Comparison of ENCODE assay signal across 8 mouse cellular contexts in the genomic region with DNA sequence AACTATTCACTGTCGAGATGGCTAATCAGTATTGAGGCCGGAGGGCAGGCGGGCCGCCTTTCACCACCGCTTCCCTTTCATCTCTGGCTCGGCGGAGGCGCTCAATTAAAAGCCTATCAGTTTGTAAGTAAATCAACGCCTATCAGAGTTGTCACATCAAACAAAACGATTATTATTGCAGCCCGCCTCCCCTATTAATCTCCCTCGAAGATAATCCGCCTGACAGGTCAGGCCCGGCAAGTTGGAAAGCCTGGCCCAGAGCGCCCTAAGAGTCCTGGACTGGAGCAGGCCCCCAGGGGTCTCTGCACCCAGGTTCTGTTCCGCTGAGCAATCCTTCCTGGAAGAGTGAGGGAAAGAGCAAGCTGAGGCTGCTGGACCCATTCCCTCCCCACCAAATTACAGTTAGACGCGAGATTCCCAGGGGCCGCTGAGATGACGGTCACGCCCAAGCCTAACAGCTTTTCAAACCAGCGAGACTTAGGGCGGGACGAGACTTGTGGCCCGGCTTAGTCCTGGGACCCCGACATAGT. TPM values are rescaled to one million over a fixed set of nuclear protein-coding genes. Genes with fewer than 3 reads are reported as not detected.
DNase-seq lines count a peak whose midpoint lies in the region; ATAC-seq and TF ChIP-seq lines count a peak whose summit lies in the region.

No protein-coding gene starts in this region.

- H3K4me2 ChIP-seq in forebrain, embryonic 15.5 days (replicated peaks) = peak overlapping the region; percentile 87
- H3K4me2 ChIP-seq in intestine, embryonic 15.5 days (replicated peaks) = peak overlapping the region; percentile 87
- H3K4me2 ChIP-seq in liver, embryonic 16.5 days (ENCODE audit: low read depth, low read length) = no peak overlapping the region

- peak; percentile 37 to 47 for DNase-seq in adrenal gland, postnatal 4 days (ENCODE audit: low spot score in 2 of 2)
- peak; percentile 52 for DNase-seq in ovary, postnatal 10 days (ENCODE audit: low spot score)
- DNase-seq in thymus, adult 18-20 months = no peak
- no peak for DNase-seq in thymus, adult 2 months

- peak overlapping the region; percentile 58 for H3K4me3 ChIP-seq in forebrain, embryonic 15.5 days
- peak overlapping the region; percentile 91 for H3K4me3 ChIP-seq in intestine, embryonic 15.5 days (replicated peaks)
- H3K4me3 ChIP-seq in liver, embryonic 16.5 days (ENCODE audit: low read depth, low read length) = peak overlapping the region; percentile 8; the same call in 1 of the 2 replicates
- no peak overlapping the region for H3K4me3 ChIP-seq in thymus, adult 2 months (ENCODE audit: control insufficient read depth, insufficient read depth, low read length)

- TF ChIP-seq CTCF in thymus, adult 2 months (IDR thresholded peaks at IDR 0.05; ENCODE audit: borderline replicate concordance, control insufficient read depth, extremely low read depth, insufficient read depth, low read length, poor library complexity) = no peak

- peaks cover 73% of the 10 kb centered on the region for H3K27me3 ChIP-seq in forebrain, embryonic 15.5 days
- no peaks in the 10 kb centered on the region for H3K27me3 ChIP-seq in intestine, embryonic 15.5 days (replicated peaks)
- peaks cover 98% of the 10 kb centered on the region for H3K27me3 ChIP-seq in liver, embryonic 16.5 days (ENCODE audit: control insufficient read depth, insufficient read depth, low read depth, low read length)
- peaks cover 23% of the 10 kb centered on the region; the same call in 1 of the 2 replicates for H3K27me3 ChIP-seq in thymus, adult 2 months (ENCODE audit: control insufficient read depth, insufficient read depth, low read length)

- H3K27ac ChIP-seq in forebrain, embryonic 15.5 days (replicated peaks) = 0 out of 2 replicates have a peak overlapping the region, but pooled peaks have one; percentile 24
- H3K27ac ChIP-seq in intestine, embryonic 15.5 days = peak overlapping the region; percentile 100
- H3K27ac ChIP-seq in liver, embryonic 16.5 days (ENCODE audit: low read length) = no peak overlapping the region
- H3K27ac ChIP-seq in thymus, adult 2 months (ENCODE audit: control insufficient read depth, insufficient read depth, low read length) = no peak overlapping the region

- 3% methylated on average over 26 of the region's 26 CpGs for WGBS in forebrain, embryonic 15.5 days
- WGBS in intestine, embryonic 15.5 days = 4% methylated on average over 26 of the region's 26 CpGs
- WGBS in liver, embryonic 16.5 days (ENCODE audit: insufficient replicate concordance) = 4% methylated on average over 26 of the region's 26 CpGs
- 84% methylated on average over 26 of the region's 26 CpGs for WGBS in thymus, adult 2 months

- H3K9ac ChIP-seq in forebrain, embryonic 15.5 days (replicated peaks) = no peak overlapping the region
- peak overlapping the region; percentile 44 for H3K9ac ChIP-seq in intestine, embryonic 15.5 days
- H3K9ac ChIP-seq in liver, embryonic 16.5 days (ENCODE audit: low read depth, low read length) = no peak overlapping the region

- no peak for TF ChIP-seq POLR2A in thymus, adult 2 months (IDR thresholded peaks at IDR 0.05; ENCODE audit: control insufficient read depth, extremely low read depth, insufficient read depth, low read length, poor library complexity)

- no peaks in the 10 kb centered on the region for H3K9me3 ChIP-seq in forebrain, embryonic 15.5 days
- no peaks in the 10 kb centered on the region for H3K9me3 ChIP-seq in intestine, embryonic 15.5 days
- no peaks in the 10 kb centered on the region for H3K9me3 ChIP-seq in liver, embryonic 16.5 days (replicated peaks; ENCODE audit: control insufficient read depth, low read length)

- no peaks in the 10 kb centered on the region for H3K36me3 ChIP-seq in forebrain, embryonic 15.5 days
- no peaks in the 10 kb centered on the region for H3K36me3 ChIP-seq in intestine, embryonic 15.5 days
- no peaks in the 10 kb centered on the region for H3K36me3 ChIP-seq in liver, embryonic 16.5 days (ENCODE audit: control insufficient read depth, insufficient read depth)
- no peaks in the 10 kb centered on the region for H3K36me3 ChIP-seq in thymus, adult 2 months (ENCODE audit: control insufficient read depth, insufficient read depth, low read length)

- no peak for ATAC-seq in forebrain, embryonic 15.5 days (replicated peaks)
- ATAC-seq in intestine, embryonic 15.5 days = peak; percentile 21
- ATAC-seq in liver, embryonic 16.5 days (ENCODE audit: low read depth) = no peak
- ATAC-seq in inflammation-experienced regulatory T-cells, adult 6 months = no peak

- H3K4me1 ChIP-seq in forebrain, embryonic 15.5 days = peaks cover 60% of the 10 kb centered on the region
- H3K4me1 ChIP-seq in intestine, embryonic 15.5 days (replicated peaks) = peaks cover 23% of the 10 kb centered on the region
- H3K4me1 ChIP-seq in liver, embryonic 16.5 days (ENCODE audit: control insufficient read depth, low read depth, low read length) = peaks cover 3% of the 10 kb centered on the region
- H3K4me1 ChIP-seq in thymus, adult 2 months (replicated peaks; ENCODE audit: control insufficient read depth, insufficient read depth, low read length) = peaks cover 22% of the 10 kb centered on the region

RNA-seq across cellular contexts. Expression of a gene that starts 1.9 kb away (rescaled TPM):
- total RNA-seq in adrenal gland, postnatal 4 days (2021) = 10 to 100 TPM; 41.7 to 57.4 TPM
- polyA plus RNA-seq in forebrain, embryonic 15.5 days (2015; fragmentation: Nextera tagmentation; extraction: Ambion mirVana) = 7.4 TPM in 2 replicates
- polyA plus RNA-seq in intestine, embryonic 15.5 days (2015; fragmentation: Nextera tagmentation; extraction: Ambion mirVana) = 14.2 and 16.5 TPM in 2 replicates
- 0.49 and 0.61 TPM in 2 replicates for polyA plus RNA-seq in liver, embryonic 16.5 days (2015; fragmentation: Nextera tagmentation; extraction: Ambion mirVana)
- 8.1 and 8.4 TPM in 2 replicates for polyA plus RNA-seq in thymus, adult 2 months (2012; rRNA removed)
- polyA plus RNA-seq in inflammation-experienced regulatory T-cells, adult 6 months (2017; shearing (Covaris generic)) = not detected

RNA-seq across cellular contexts. Expression of a gene that starts 28.2 kb away (rescaled TPM):
- 1 to 10 TPM; 3.7 to 3.9 TPM for total RNA-seq in adrenal gland, postnatal 4 days (2021)
- polyA plus RNA-seq in forebrain, embryonic 15.5 days (2015; fragmentation: Nextera tagmentation; extraction: Ambion mirVana) = 0.15 TPM in 1 of 2 replicates, not detected in the other
- polyA plus RNA-seq in intestine, embryonic 15.5 days (2015; fragmentation: Nextera tagmentation; extraction: Ambion mirVana) = 0.71 and 0.87 TPM in 2 replicates
- polyA plus RNA-seq in liver, embryonic 16.5 days (2015; fragmentation: Nextera tagmentation; extraction: Ambion mirVana) = 0.46 TPM in 2 replicates
- polyA plus RNA-seq in thymus, adult 2 months (2012; rRNA removed) = 0.51 and 0.68 TPM in 2 replicates
- not detected for polyA plus RNA-seq in inflammation-experienced regulatory T-cells, adult 6 months (2017; shearing (Covaris generic))

Comparison
In these comparisons a context has a peak if more than half of its experiments do, and no peak if none do; other contexts are left out.
1. DNase-seq: peak in adrenal gland, postnatal 4 days (2 of 2) and ovary, postnatal 10 days (single experiment); none in thymus, adult 18-20 months (0 of 2) and thymus, adult 2 months (single experiment).
2. H3K27ac ChIP-seq: peak in forebrain, embryonic 15.5 days (single experiment) and intestine, embryonic 15.5 days (single experiment); none in liver, embryonic 16.5 days (single experiment) and thymus, adult 2 months (single experiment).